Mouse (Mus musculus): ENCODE measurements at regions not wholly inside any gene's neighbourhood (a gene's known extent, or its start where the extent isn't known, plus 50 kb on each side); places are given as distances from the start of the nearest gene placed in this dataset.

DNA sequence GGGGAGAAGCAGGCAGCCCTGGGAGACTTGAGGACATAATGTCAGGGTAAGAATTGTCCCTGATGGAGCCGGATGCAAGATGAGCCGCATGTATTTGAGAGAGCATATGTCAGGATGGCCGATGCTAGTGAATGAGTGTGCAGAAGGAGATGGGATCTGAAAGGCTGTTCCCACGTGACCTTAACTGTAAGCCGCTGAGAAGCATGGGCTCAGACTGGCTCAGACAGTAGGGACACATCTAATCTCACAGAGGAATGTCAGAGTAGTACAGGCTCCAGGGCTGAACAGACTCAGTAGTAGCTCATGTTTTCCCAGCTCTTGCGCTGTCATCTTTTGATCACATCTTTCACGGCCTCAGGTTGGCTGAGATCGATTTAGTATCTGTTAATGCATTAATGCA is 145.4 kb downstream of the Rsl24d1 start:
- Histone ChIP-seq H3K36me3 (ENCODE audit: control insufficient read depth in 1 of 2, insufficient read depth in 2 of 2, low read length in 2 of 2) (no peaks in the 10 kb centered on the region), H3K9me3 (replicated peaks; ENCODE audit: insufficient read depth, low read length) (no peaks in the 10 kb centered on the region), H3K79me2 (ENCODE audit: control insufficient read depth, insufficient read depth, low read length, poor library complexity) (no peaks in the 10 kb centered on the region), H3K4me1 (ENCODE audit: control insufficient read depth in 1 of 2, insufficient read depth in 2 of 2, low read length in 2 of 2) (no peaks in the 10 kb centered on the region), H3K27me3 (ENCODE audit: control insufficient read depth in 1 of 2, insufficient read depth in 2 of 2, low read length in 2 of 2) (no peaks in the 10 kb centered on the region), H3K9ac (ENCODE audit: control insufficient read depth, low read depth, low read length, poor library complexity, severe bottlenecking) (no peak overlapping the region), H3K4me3 (ENCODE audit: control insufficient read depth in 1 of 2, insufficient read depth in 1 of 2, low read depth in 2 of 2, low read length in 2 of 2) (no peak overlapping the region), H3K27ac (ENCODE audit: control insufficient read depth, low read depth, low read length) (no peak overlapping the region)
- no peak for DNase-seq (ENCODE audit: low read depth, low spot score)
- TF ChIP-seq ZNF384 (IDR thresholded peaks at IDR 0.05; ENCODE audit: low read depth, low read length) (no peak), ETS1 (IDR thresholded peaks at IDR 0.05; ENCODE audit: low read depth, low read length) (no peak), TAL1 (IDR thresholded peaks at IDR 0.05; ENCODE audit: low read length) (no peak), POLR2AphosphoS5 (IDR thresholded peaks at IDR 0.05; ENCODE audit: borderline replicate concordance, low read depth, low read length) (no peak), MAFK (IDR thresholded peaks at IDR 0.05; ENCODE audit: borderline replicate concordance, low read depth, low read length) (no peak)

DNA sequence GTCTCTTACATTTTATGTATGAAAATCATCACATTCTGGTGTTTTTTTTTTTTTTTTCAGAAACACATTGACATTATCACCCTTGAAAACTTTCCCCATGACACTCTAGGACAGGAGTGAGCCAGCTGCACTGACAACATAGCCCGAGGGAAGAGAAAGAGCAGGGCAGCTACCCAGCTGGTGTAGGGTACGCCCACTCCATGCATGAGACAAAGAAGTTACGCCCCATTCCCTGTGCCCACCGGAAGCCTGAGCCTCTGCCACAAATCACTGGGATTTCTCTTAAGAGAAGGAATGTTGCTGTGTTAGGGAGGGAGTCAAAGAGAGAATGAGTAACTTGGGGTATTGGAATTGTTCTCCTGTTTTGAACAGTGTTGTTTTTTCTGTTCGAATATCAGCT is 149.5 kb downstream of the Rsl24d1 start:
- H3K79me2 ChIP-seq (ENCODE audit: control insufficient read depth, insufficient read depth, low read length, poor library complexity), result no peaks in the 10 kb centered on the region
- no peaks in the 10 kb centered on the region for H3K36me3 ChIP-seq (ENCODE audit: control insufficient read depth in 1 of 2, insufficient read depth in 2 of 2, low read length in 2 of 2)
- TF ChIP-seq SMC3 (IDR thresholded peaks at IDR 0.05; ENCODE audit: low read depth, low read length) (no peak), ZMIZ1 (IDR thresholded peaks at IDR 0.05; ENCODE audit: low read depth, low read length) (no peak), JUND (IDR thresholded peaks at IDR 0.05; ENCODE audit: low read depth, low read length) (no peak), HCFC1 (IDR thresholded peaks at IDR 0.05; ENCODE audit: low read depth, low read length) (no peak), EP300 (IDR thresholded peaks at IDR 0.05; ENCODE audit: low read depth in 1 of 2, low read length in 2 of 2) (no peak), ZC3H11A (IDR thresholded peaks at IDR 0.05; ENCODE audit: low read depth, low read length) (no peak)
- DNase-seq (ENCODE audit: low read depth, low spot score), result no peak
- H3K4me1 ChIP-seq (ENCODE audit: control insufficient read depth in 1 of 2, insufficient read depth in 2 of 2, low read length in 2 of 2), result no peaks in the 10 kb centered on the region
- no peak overlapping the region for H3K4me3 ChIP-seq (ENCODE audit: control insufficient read depth in 1 of 2, insufficient read depth in 1 of 2, low read depth in 2 of 2, low read length in 2 of 2)
- no peaks in the 10 kb centered on the region for H3K9me3 ChIP-seq (replicated peaks; ENCODE audit: insufficient read depth, low read length)
- H3K27me3 ChIP-seq (ENCODE audit: control insufficient read depth in 1 of 2, insufficient read depth in 2 of 2, low read length in 2 of 2), result no peaks in the 10 kb centered on the region
- no peak overlapping the region for H3K27ac ChIP-seq (ENCODE audit: control insufficient read depth, low read depth, low read length)
- no peak overlapping the region for H3K9ac ChIP-seq (ENCODE audit: control insufficient read depth, low read depth, low read length, poor library complexity, severe bottlenecking)

DNA sequence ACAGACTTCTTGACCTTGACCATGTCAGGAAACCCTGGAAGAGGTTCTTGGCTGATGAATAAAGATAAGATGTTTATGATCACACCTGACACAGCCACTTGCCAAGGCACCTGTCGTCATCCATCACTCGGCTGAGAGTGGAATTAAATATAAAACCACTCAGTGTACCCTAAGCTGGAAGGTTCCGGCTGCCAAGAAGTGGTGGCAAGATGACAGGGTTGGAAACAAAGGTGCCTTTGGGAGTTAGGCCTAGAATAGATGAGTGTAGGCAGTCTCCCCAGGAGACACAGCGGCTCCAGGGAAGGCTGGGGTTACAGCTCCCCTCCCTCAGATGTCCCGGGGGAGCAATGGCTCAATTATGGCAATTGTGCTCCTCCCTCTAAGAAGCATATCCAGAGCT is 157.0 kb downstream of the Rsl24d1 start:
- Histone ChIP-seq H3K27ac (ENCODE audit: control insufficient read depth, low read depth, low read length) (no peak overlapping the region), H3K9me3 (replicated peaks; ENCODE audit: insufficient read depth, low read length) (no peaks in the 10 kb centered on the region), H3K9ac (ENCODE audit: control insufficient read depth, low read depth, low read length, poor library complexity, severe bottlenecking) (no peak overlapping the region), H3K4me1 (ENCODE audit: control insufficient read depth in 1 of 2, insufficient read depth in 2 of 2, low read length in 2 of 2) (no peaks in the 10 kb centered on the region), H3K27me3 (ENCODE audit: control insufficient read depth in 1 of 2, insufficient read depth in 2 of 2, low read length in 2 of 2) (no peaks in the 10 kb centered on the region; a peak in 1 of 4 replicates), H3K79me2 (ENCODE audit: control insufficient read depth, insufficient read depth, low read length, poor library complexity) (no peaks in the 10 kb centered on the region), H3K36me3 (ENCODE audit: control insufficient read depth in 1 of 2, insufficient read depth in 2 of 2, low read length in 2 of 2) (no peaks in the 10 kb centered on the region), H3K4me3 (ENCODE audit: control insufficient read depth in 1 of 2, insufficient read depth in 1 of 2, low read depth in 2 of 2, low read length in 2 of 2) (no peak overlapping the region)
- no peak for DNase-seq (ENCODE audit: low read depth, low spot score)
- TF ChIP-seq UBTF (IDR thresholded peaks at IDR 0.05; ENCODE audit: borderline replicate concordance, insufficient read depth, low read depth, low read length) (no peak), BHLHE40 (IDR thresholded peaks at IDR 0.05; ENCODE audit: borderline replicate concordance, low read depth, low read length) (no peak), CTCF (IDR thresholded peaks at IDR 0.05 in 2 of 3, conservative IDR thresholded peaks at IDR 0.05 in 1 of 3; ENCODE audit: control insufficient read depth in 1 of 3, insufficient read depth in 1 of 3, low read depth in 2 of 3, low read length in 3 of 3, poor library complexity in 1 of 3, severe bottlenecking in 1 of 3) (no peak), HCFC1 (IDR thresholded peaks at IDR 0.05; ENCODE audit: low read depth, low read length) (no peak), MYC (IDR thresholded peaks at IDR 0.05; ENCODE audit: low read depth, low read length) (no peak), GATA1 (IDR thresholded peaks at IDR 0.05; ENCODE audit: low read depth, low read length) (no peak), GABPA (IDR thresholded peaks at IDR 0.05; ENCODE audit: low read depth, low read length) (no peak), POLR2A (IDR thresholded peaks at IDR 0.05; ENCODE audit: control insufficient read depth in 1 of 2, insufficient read depth in 1 of 2, low read depth in 1 of 2, low read length in 2 of 2, poor library complexity in 1 of 2) (no peak), TAL1 (IDR thresholded peaks at IDR 0.05; ENCODE audit: low read length) (no peak)

Measured in MEL (cell line).